Mouse (Mus musculus) CH12.LX (cell line): ENCODE measurements around the gene Gm49388. TPM values are rescaled to one million over a fixed set of nuclear protein-coding genes. Genes with fewer than 3 reads are reported as not detected.

ENCODE experiments used
- DNase-seq: peaks from one replicate; pipeline ENCODE4 v3.0.0-alpha.2; 2013; ENCODE audit errors: extremely low read depth
- H3K27ac ChIP-seq: 2 replicates; pipeline ENCODE4 v1.5.1; 2012; ENCODE audit warnings: low read depth, mild to moderate bottlenecking, control low read depth, moderate library complexity; ENCODE audit not compliant: insufficient read depth
- H3K27me3 ChIP-seq: replicated peaks from 2 replicates; pipeline ENCODE3; 2012; ENCODE audit warnings: inconsistent platforms
- H3K36me3 ChIP-seq, 2 experiments: replicated peaks in 1 of 2; 2 replicates each; pipeline versions ENCODE3 to v1.6.1; 2012; ENCODE audit warnings: inconsistent platforms in 1 of 2, low read length in 1 of 2, mild to moderate bottlenecking in 1 of 2, mixed read lengths in 1 of 2, moderate library complexity in 1 of 2; ENCODE audit not compliant: control insufficient read depth in 1 of 2, insufficient read depth in 1 of 2
- H3K4me1 ChIP-seq, 2 experiments: 2 replicates each; pipeline ENCODE4 v1.6.1; 2012; ENCODE audit warnings: inconsistent platforms in 1 of 2, moderate library complexity in 1 of 2; ENCODE audit not compliant: insufficient read depth in 2 of 2, control insufficient read depth in 1 of 2
- H3K4me2 ChIP-seq: 2 replicates; pipeline ENCODE4 v1.6.1; 2012; ENCODE audit warnings: low read depth, mild to moderate bottlenecking, control low read depth; ENCODE audit not compliant: poor library complexity, insufficient read depth, severe bottlenecking
- H3K4me3 ChIP-seq, 3 experiments: fragments of 150-350 bp in 1 of 3; sonication (generic) in 1 of 3; replicated peaks in 1 of 3; 2 replicates each; pipeline versions ENCODE3 to v1.5.1; 2011 to 2012; ENCODE audit warnings: low read depth in 2 of 3, low read length in 2 of 3, mild to moderate bottlenecking in 2 of 3, moderate library complexity in 2 of 3, control low read depth in 1 of 3, improper control_type of control experiment in 1 of 3, inconsistent platforms in 1 of 3, mixed read lengths in 1 of 3; ENCODE audit not compliant: poor library complexity in 1 of 3
- H3K79me2 ChIP-seq: replicated peaks from 2 replicates; pipeline ENCODE4 v1.6.1; 2012; ENCODE audit warnings: mild to moderate bottlenecking, moderate library complexity; ENCODE audit not compliant: control insufficient read depth, poor library complexity, insufficient read depth, severe bottlenecking; ENCODE audit errors: extremely low read depth
- H3K9ac ChIP-seq: 2 replicates; pipeline ENCODE4 v1.6.1; 2012; ENCODE audit warnings: low read depth, mild to moderate bottlenecking, control low read depth, moderate library complexity; ENCODE audit not compliant: insufficient read depth
- H3K9me3 ChIP-seq: replicated peaks from 2 replicates; pipeline ENCODE3; 2012; ENCODE audit warnings: low read length, inconsistent platforms, mixed read lengths
- BHLHE40 ChIP-seq: IDR thresholded peaks from 2 replicates; pipeline ENCODE4 v1.6.1; 2011; ENCODE audit warnings: mild to moderate bottlenecking, low read depth, low read length, improper control_type of control experiment
- CTCF ChIP-seq, 2 experiments: IDR thresholded peaks in 1 of 2; conservative IDR thresholded peaks in 1 of 2; 2 replicates each; pipeline ENCODE4 v1.5.1; 2011 to 2012; ENCODE audit warnings: low read depth in 2 of 2, low read length in 2 of 2, improper control_type of control experiment in 1 of 2, inconsistent platforms in 1 of 2, mild to moderate bottlenecking in 1 of 2, moderate library complexity in 1 of 2
- E2F4 ChIP-seq: IDR thresholded peaks from 2 replicates; pipeline ENCODE4 v1.6.1; 2011; ENCODE audit warnings: low read depth, low read length, improper control_type of control experiment; ENCODE audit not compliant: insufficient replicate concordance
- EP300 ChIP-seq: IDR thresholded peaks from 2 replicates; pipeline ENCODE4 v1.6.1; 2011; ENCODE audit warnings: low read length, improper control_type of control experiment
- JUN ChIP-seq: IDR thresholded peaks from 2 replicates; pipeline ENCODE4 v1.6.1; 2011; ENCODE audit warnings: low read depth, mild to moderate bottlenecking, low read length, improper control_type of control experiment, moderate library complexity; ENCODE audit not compliant: insufficient read depth
- JUND ChIP-seq: conservative IDR thresholded peaks from 2 replicates; pipeline ENCODE4 v1.6.1; 2011; ENCODE audit warnings: low read depth, low read length, improper control_type of control experiment
- MAX ChIP-seq: IDR thresholded peaks from 2 replicates; pipeline ENCODE4 v1.6.1; 2011; ENCODE audit warnings: low read length, improper control_type of control experiment
- MAZ ChIP-seq: IDR thresholded peaks from 2 replicates; pipeline ENCODE4 v1.6.1; 2012; ENCODE audit warnings: low read depth, mild to moderate bottlenecking, inconsistent platforms, low read length, improper control_type of control experiment, moderate library complexity
- MXI1 ChIP-seq: IDR thresholded peaks from 2 replicates; pipeline ENCODE4 v1.6.1; 2011; ENCODE audit warnings: mild to moderate bottlenecking, low read depth, low read length, improper control_type of control experiment
- MYC ChIP-seq: IDR thresholded peaks from 2 replicates; pipeline ENCODE4 v1.6.1; 2011; ENCODE audit warnings: low read depth, mild to moderate bottlenecking, improper control_type of control experiment, low read length
- NELFE ChIP-seq: IDR thresholded peaks from 2 replicates; pipeline ENCODE4 v1.6.1; 2011; ENCODE audit warnings: low read depth, low read length, improper control_type of control experiment
- PAX5 ChIP-seq: IDR thresholded peaks from 2 replicates; pipeline ENCODE4 v1.6.1; 2012; ENCODE audit warnings: low read length, inconsistent platforms, mixed read lengths
- RAD21 ChIP-seq: IDR thresholded peaks from 2 replicates; pipeline ENCODE4 v1.6.1; 2011; ENCODE audit warnings: low read depth, mild to moderate bottlenecking, low read length, improper control_type of control experiment, moderate library complexity
- SIN3A ChIP-seq: IDR thresholded peaks from 2 replicates; pipeline ENCODE4 v1.6.1; 2012; ENCODE audit warnings: low read length, improper control_type of control experiment, inconsistent platforms
- UBTF ChIP-seq: IDR thresholded peaks from 2 replicates; pipeline ENCODE4 v1.6.1; 2012; ENCODE audit warnings: low read depth, mild to moderate bottlenecking, inconsistent platforms, low read length, improper control_type of control experiment, moderate library complexity
- USF1 ChIP-seq: IDR thresholded peaks from 2 replicates; pipeline ENCODE4 v1.6.1; 2014; ENCODE audit warnings: low read depth, mild to moderate bottlenecking, inconsistent platforms, low read length, improper control_type of control experiment
- USF2 ChIP-seq: conservative IDR thresholded peaks from 2 replicates; pipeline ENCODE4 v1.6.1; 2011; ENCODE audit warnings: low read depth, low read length, improper control_type of control experiment
- ZC3H11A ChIP-seq: IDR thresholded peaks from 2 replicates; pipeline ENCODE4 v1.6.1; 2012; ENCODE audit warnings: low read depth, mild to moderate bottlenecking, inconsistent platforms, low read length, improper control_type of control experiment
- ZMIZ1 ChIP-seq: IDR thresholded peaks from 2 replicates; pipeline ENCODE4 v1.6.1; 2012; ENCODE audit warnings: low read depth, mild to moderate bottlenecking, inconsistent platforms, low read length, improper control_type of control experiment
- dilution Hi-C: fragments of 300-500 bp; cut with MboI; formaldehyde crosslinking; loops from 2 replicates; pipeline ENCODE4 v1.14.3; 2020; ENCODE audit warnings: low sequenced_read_pairs; ENCODE audit not compliant: extremely low pct_unique_long_range_greater_than_20kb, extremely low pct_ligation_motif_present
- in situ Hi-C: fragments of 300-500 bp; cut with MboI; formaldehyde crosslinking; loops from 3 replicates; pipeline ENCODE4 v1.14.3; 2019; ENCODE audit warnings: low sequenced_read_pairs, low pct_ligation_motif_present, low pct_unique_long_range_greater_than_20kb, mixed read lengths
- polyA plus RNA-seq: library from polyadenylated mRNA; unstranded; fragments of >175 nt; gene quantifications from 2 replicates; pipeline ENCODE4 v1.2.1, GENCODE M21; 2012; ENCODE audit warnings: low read depth; ENCODE audit not compliant: insufficient read length
- total RNA-seq, 2 experiments: library from RNA; depleted of rRNA; stranded (reverse); fragments of 300-350 nt in 1 of 2; fragments of >200 nt in 1 of 2; gene quantifications; 2 replicates each; pipeline ENCODE4 v1.2.3; 2012 to 2014

Gene Gm49388
- total and polyA plus RNA-seq, 3 experiments: 0.98 to 4.3 TPM; not detected in 1

DNA sequence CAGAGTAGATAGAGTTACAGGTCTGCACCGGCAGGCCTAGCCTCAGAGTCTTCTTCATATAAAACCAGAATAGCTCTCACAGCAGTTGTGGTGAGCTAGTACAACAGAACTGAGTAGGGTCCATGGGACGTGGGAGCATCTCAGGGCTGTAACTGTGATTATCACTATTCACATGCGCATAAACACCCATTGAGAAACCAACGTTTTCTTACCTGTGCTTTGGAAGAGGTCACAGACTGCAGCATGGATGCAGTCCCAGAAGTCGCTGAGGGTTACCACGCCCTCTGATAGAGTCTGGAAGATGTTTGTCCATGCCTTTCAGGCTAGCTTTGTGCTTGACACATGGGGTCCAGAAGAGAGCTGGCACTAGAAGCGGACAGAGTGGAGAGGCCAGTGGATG, 31.7 kb upstream of the Gm49388 start:
- H3K36me3 ChIP-seq: peaks cover 40 to 98% of the 10 kb centered on the region in 2 experiments
- dilution Hi-C loops: no loop called here

DNA sequence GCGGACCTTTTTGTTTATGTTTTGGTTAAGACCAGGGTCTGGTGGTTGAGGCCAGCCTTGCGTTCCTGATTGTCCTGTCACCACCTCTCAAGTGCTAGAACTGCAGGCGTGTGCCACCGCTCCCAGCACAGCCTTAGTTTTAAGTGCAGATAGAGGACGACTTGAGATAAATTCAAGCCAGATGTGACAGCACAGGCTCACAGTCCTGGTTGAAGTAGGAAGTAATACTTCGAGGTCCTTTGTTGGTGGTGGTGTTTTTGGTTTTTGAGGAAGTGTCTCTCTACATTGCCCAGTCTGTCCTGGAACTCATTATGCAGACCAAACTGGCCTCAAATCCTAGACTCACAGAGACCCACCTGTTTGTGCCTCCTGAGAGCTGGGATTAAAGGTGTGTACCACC, 25.7 kb upstream of the Gm49388 start:
- no peak for TF ChIP-seq USF1
- TF ChIP-seq MAX: no peak
- TF ChIP-seq PAX5: no peak
- no peak for TF ChIP-seq EP300
- TF ChIP-seq MYC: no peak
- no peak for TF ChIP-seq SIN3A
- no peak for TF ChIP-seq RAD21
- no peak for TF ChIP-seq CTCF (conservative IDR thresholded peaks at IDR 0.05 in 1 of 2, IDR thresholded peaks at IDR 0.05 in 1 of 2; ENCODE audit: low read depth in 2 of 2, low read length in 2 of 2)
- DNase-seq: no peak
- Histone ChIP-seq H3K4me3 (no peak overlapping the region), H3K36me3 (peaks cover 20 to 68% of the 10 kb centered on the region in 2 experiments), H3K4me2 (no peak overlapping the region), H3K9ac (no peak overlapping the region), H3K4me1 (peaks cover 0 to 38% of the 10 kb centered on the region in 2 experiments; a peak in 2 of 4 replicates), H3K9me3 (no peaks in the 10 kb centered on the region), H3K27ac (no peak overlapping the region), H3K79me2 (no peaks in the 10 kb centered on the region), H3K27me3 (no peaks in the 10 kb centered on the region)
- in situ Hi-C loops (loop anchor here (5.0 to 25.0 kb wide), 3 partner anchors 77 to 657 kb away; no protein-coding TSS in a partner anchor), dilution Hi-C loops (no loop called here)

More for the DNA sequence above, 31.7 kb upstream of the Gm49388 start:
- H3K9ac ChIP-seq: no peak overlapping the region
- TF ChIP-seq NELFE (no peak), MAX (no peak), UBTF (no peak), BHLHE40 (no peak), ZC3H11A (no peak), JUND (no peak), MXI1 (no peak), RAD21 (no peak), ZMIZ1 (no peak), E2F4 (no peak), JUN (no peak), MAZ (no peak), USF2 (no peak)
- H3K4me3 ChIP-seq: no peak overlapping the region
- no peak for DNase-seq
- H3K9me3 ChIP-seq: no peaks in the 10 kb centered on the region
- no peak overlapping the region for H3K27ac ChIP-seq
- H3K27me3 ChIP-seq: no peaks in the 10 kb centered on the region
- no peak overlapping the region for H3K4me2 ChIP-seq
- in situ Hi-C loops: loop anchor here (25.0 kb wide), 1 partner anchor 391 kb away; no protein-coding TSS in a partner anchor
- peaks cover 0 to 13% of the 10 kb centered on the region in 2 experiments; a peak in 1 of 4 replicates for H3K4me1 ChIP-seq
- H3K79me2 ChIP-seq: no peaks in the 10 kb centered on the region
